ENCODE assay signal across 11 mouse cellular contexts in genomic region chr14:59540230-59540629, GRCm38 (mm10).
"Had no signal": no experiment of that assay in that cellular context is flagged by ENCODE, and none has a peak within 500 bp of the region (broad histone marks: within the 10 kb centered on the region; RNA-seq: fewer than 3 reads in every experiment).

No protein-coding gene starts in this region.

- H3K27ac ChIP-seq: kidney, postnatal 0 days; left cerebral cortex, adult 2 months; liver, embryonic 13.5 days had no signal

- H3K4me3 ChIP-seq: left cerebral cortex, adult 2 months; liver, embryonic 13.5 days had no signal

- ATAC-seq: intestine, postnatal 0 days had no signal

- H3K4me2 ChIP-seq: liver, embryonic 13.5 days; midbrain, embryonic 11.5 days had no signal

- H3K27me3 ChIP-seq: liver, embryonic 13.5 days had no signal

- DNase-seq: layer of hippocampus, postnatal 36 days; liver, embryonic 13.5 days; lung, adult 2 months; lung, postnatal 4 days; midbrain, embryonic 14.5 days; thymus, adult 18-20 months; thymus, postnatal 36 days had no signal

- H3K9me3 ChIP-seq: liver, embryonic 13.5 days had no signal

- H3K9ac ChIP-seq: liver, embryonic 13.5 days had no signal
